Mouse (Mus musculus) erythroblast, embryonic 14.5 days (primary cell): ENCODE data around the gene Tenm3.

Experiments used
- GATA1 ChIP-seq: IDR thresholded peaks from 2 replicates; pipeline ENCODE4 v1.6.1; 2012; ENCODE audit warnings: low read length, inconsistent platforms, mixed read lengths
- TAL1 ChIP-seq: IDR thresholded peaks from 3 replicates; pipeline ENCODE4 v1.6.1; 2012; ENCODE audit warnings: low read length, inconsistent platforms, mixed read lengths

GRCm38 (mm10) chr8:48611934-48612512 lies 231.7 kb downstream of the Tenm3 start:
- TF ChIP-seq GATA1 (no peak), TAL1 (no peak)
